Mouse (Mus musculus) urinary bladder, adult 2 months (tissue): ENCODE data around the gene Ptpn12. TPM values are rescaled to one million over a fixed set of nuclear protein-coding genes. Genes with fewer than 3 reads are reported as not detected.
"Not testable (repeated sequence)": the region's sequence is repeated elsewhere in the genome, so short reads cannot be mapped to it uniquely, and the experiment has no call there.

Experiments
- DNase-seq: peaks from one replicate; pipeline ENCODE4 v3.0.0; 2022; ENCODE audit warnings: low spot score
- polyA plus RNA-seq: library from polyadenylated mRNA; depleted of rRNA; stranded (reverse); fragments of >200 nt; gene quantifications from 2 replicates; pipeline ENCODE4 v1.2.3, GENCODE M21; 2012; rRNA removed

The Ptpn12 gene
- polyA plus RNA-seq, 1 experiment, result 40.6 TPM

GRCm38 (mm10) chr5:20951666-20952281 is 103.9 kb downstream of the Ptpn12 start:
- peak; percentile 93 for DNase-seq

- DNase-seq, result no peak
These were observed 104.7 kb downstream of the Ptpn12 start for GRCm38 (mm10) chr5:20950855-20951650.

GRCm38 (mm10) chr5:20950516-20950854 is 105.2 kb downstream of the Ptpn12 start:
- DNase-seq, result no peak

GRCm38 (mm10) chr5:20950093-20950492 is 105.6 kb downstream of the Ptpn12 start:
- no peak for DNase-seq

- no peak for DNase-seq
These were observed 108.8 kb downstream of the Ptpn12 start for GRCm38 (mm10) chr5:20946906-20947305.

GRCm38 (mm10) chr5:20944961-20945748 is 110.6 kb downstream of the Ptpn12 start:
- no peak for DNase-seq

GRCm38 (mm10) chr5:20943791-20944190 is 111.9 kb downstream of the Ptpn12 start:
- DNase-seq, result not testable (repeated sequence)

GRCm38 (mm10) chr5:20942523-20942922 is 113.2 kb downstream of the Ptpn12 start:
- no peak for DNase-seq

- DNase-seq, result no peak
These were observed 114.5 kb downstream of the Ptpn12 start for GRCm38 (mm10) chr5:20941205-20941604.

- DNase-seq, result no peak
These were observed 115.0 kb downstream of the Ptpn12 start for GRCm38 (mm10) chr5:20940696-20941095.

- no peak for DNase-seq
These were observed 115.6 kb downstream of the Ptpn12 start for GRCm38 (mm10) chr5:20940040-20940571.

- DNase-seq, result no peak
These were observed 117.2 kb downstream of the Ptpn12 start for GRCm38 (mm10) chr5:20938523-20938922.

Other genes with a start within 250 kb of the Ptpn12 start
- gene Phtf2, start 173.8 kb downstream of the Ptpn12 start, polyA plus RNA-seq, result 7.5 and 8.2 TPM in 2 replicates
- gene Tmem60, start 173.7 kb downstream of the Ptpn12 start, polyA plus RNA-seq, result 25.4 and 28.1 TPM in 2 replicates
- 11.8 and 14.6 TPM in 2 replicates for gene Rsbn1l, start 99.5 kb downstream of the Ptpn12 start, polyA plus RNA-seq
- gene Gsap, start 130.3 kb upstream of the Ptpn12 start, polyA plus RNA-seq, result 3.4 and 3.7 TPM in 2 replicates